Mouse (Mus musculus): ENCODE measurements around the gene Hoxa3. TPM values are rescaled to one million over a fixed set of nuclear protein-coding genes. Genes with fewer than 3 reads are reported as not detected.

Hoxa3 gene
- polyA plus RNA-seq, 1 experiment from 2014 or later, result 0.24 TPM

DNA sequence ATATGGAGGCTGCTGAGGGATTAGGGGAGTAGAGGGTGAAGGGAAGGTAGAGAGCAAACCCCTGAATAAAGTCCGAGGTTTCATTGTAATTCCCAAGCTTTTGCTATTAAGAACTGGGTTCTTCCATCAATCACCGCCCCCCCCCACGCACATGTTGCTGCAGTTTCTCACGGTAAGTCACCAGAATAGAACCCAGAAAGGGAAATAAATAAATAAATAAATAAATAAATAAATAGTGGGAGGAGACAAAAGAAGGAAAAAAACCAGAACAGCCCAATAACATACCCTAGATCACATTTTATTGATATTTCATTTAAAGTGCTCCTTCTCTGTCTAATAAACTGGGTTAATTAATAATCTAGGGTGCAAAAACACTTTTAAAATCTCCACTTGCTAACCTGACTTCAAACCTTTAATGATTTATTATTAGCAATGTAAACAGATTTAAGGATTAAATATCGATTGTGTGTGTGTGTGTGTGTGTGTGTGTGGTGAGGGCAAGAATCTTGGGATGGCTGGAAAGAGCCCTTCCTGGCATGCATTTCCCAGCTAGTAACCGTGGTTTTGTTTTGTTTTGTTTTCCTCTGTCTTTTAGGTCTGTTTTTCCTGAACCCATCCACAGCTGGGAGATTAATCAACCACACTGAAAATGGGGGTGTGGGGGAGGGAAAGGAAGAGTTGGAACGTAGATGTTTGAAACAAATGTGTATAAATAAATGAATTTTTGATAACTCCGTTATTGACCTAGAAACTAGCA lies 51.6 kb downstream of the Hoxa3 start:
- peaks cover 98% of the 10 kb centered on the region for H3K27me3 ChIP-seq
- 15% methylated on average over 8 of the region's 8 CpGs for WGBS (ENCODE audit: insufficient replicate concordance)
- no peak overlapping the region; the same call in 1 of the 2 replicates for H3K4me2 ChIP-seq
- DNase-seq (no peak), ATAC-seq (ENCODE audit: low read depth) (no peak)
- H3K4me3 ChIP-seq (replicated peaks), result no peak overlapping the region
- H3K36me3 ChIP-seq, result no peaks in the 10 kb centered on the region
- H3K4me1 ChIP-seq (replicated peaks), result peaks cover 5% of the 10 kb centered on the region; the same call in 1 of the 2 replicates
- H3K27ac ChIP-seq, result no peak overlapping the region
- no peak overlapping the region for H3K9ac ChIP-seq
- no peaks in the 10 kb centered on the region for H3K9me3 ChIP-seq (replicated peaks)

DNA sequence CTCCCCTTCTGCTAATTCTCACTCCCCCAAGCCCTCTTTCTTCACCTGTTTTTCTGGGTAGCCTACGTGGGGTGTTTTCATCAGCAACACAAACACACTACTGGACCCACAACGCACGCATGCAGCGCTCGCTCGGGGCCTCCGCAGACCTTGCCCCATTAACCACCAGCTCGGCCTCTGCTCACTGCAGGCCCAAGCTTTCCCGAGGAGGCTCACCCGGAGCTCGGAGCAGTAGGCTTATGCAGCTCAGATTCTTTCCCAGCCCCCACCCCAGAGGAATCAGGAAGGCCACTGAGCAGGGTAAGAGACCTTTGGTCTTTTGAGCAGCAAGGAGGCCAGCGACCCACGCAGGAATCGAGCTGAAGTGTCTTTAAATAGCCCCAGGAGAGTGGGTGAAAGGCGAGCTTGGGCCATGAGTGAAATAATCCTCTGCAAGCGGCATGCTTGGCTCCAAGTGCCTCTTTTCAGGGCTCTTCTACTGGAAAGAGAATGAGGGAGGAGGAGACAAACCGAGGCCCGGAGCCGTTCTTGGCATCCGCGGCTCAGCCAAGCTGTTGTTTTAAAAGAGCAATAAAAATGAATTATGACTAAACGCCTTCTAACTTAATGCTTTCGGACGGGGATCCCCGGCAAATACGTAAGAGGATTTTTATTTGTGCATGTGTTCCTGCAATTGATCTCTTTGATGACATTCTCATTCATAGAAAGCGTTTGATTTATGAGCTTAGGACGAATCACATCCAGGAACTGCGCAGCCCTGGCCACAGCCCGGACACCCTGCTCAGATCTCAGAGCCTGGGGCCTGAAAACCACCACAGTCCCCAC lies 52.4 kb downstream of the Hoxa3 start:
- 11% methylated on average over 30 of the region's 30 CpGs for WGBS (ENCODE audit: insufficient replicate concordance)
- H3K4me3 ChIP-seq (replicated peaks), result 0 out of 2 replicates have a peak overlapping the region, but pooled peaks have one; percentile 14
- peak overlapping the region; percentile 62 for H3K27ac ChIP-seq

DNA sequence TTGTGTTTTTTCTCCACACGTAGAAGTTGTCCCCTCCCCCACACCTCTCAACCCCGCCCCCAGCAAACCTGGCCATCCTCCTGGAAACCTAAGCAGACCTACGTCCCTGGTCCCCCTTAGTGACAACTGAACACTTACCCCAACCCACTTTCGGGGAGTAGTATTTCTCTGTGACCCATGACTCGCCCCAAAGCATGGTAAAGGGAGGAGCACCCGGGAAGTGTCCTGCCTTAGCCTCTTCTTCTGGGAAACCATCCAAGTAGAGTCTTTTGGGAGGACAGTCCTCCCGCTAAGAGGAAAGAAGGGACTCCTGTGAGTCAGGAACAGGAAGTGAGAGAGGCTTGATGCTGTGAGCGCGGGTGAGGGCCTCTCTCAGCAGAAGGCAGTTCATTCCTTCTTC lies 53.2 kb downstream of the Hoxa3 start:
- peaks cover 98% of the 10 kb centered on the region for H3K27me3 ChIP-seq
- H3K4me3 ChIP-seq (replicated peaks), result peak overlapping the region; percentile 14; the same call in 1 of the 2 replicates
- H3K9ac ChIP-seq, result no peak overlapping the region
- no peaks in the 10 kb centered on the region for H3K9me3 ChIP-seq (replicated peaks)
- H3K27ac ChIP-seq, result no peak overlapping the region
- ATAC-seq (ENCODE audit: low read depth) (no peak), DNase-seq (no peak)
- H3K4me2 ChIP-seq, result peak overlapping the region; percentile 74
- 7% methylated on average over 7 of the region's 9 CpGs for WGBS (ENCODE audit: insufficient replicate concordance)
- no peaks in the 10 kb centered on the region for H3K36me3 ChIP-seq
- peaks cover 5% of the 10 kb centered on the region; the same call in 1 of the 2 replicates for H3K4me1 ChIP-seq (replicated peaks)

More for the DNA sequence above, 52.4 kb downstream of the Hoxa3 start:
- Histone ChIP-seq H3K4me1 (replicated peaks) (peaks cover 5% of the 10 kb centered on the region; the same call in 1 of the 2 replicates), H3K36me3 (no peaks in the 10 kb centered on the region), H3K9ac (peak overlapping the region; percentile 29; the same call in 1 of the 2 replicates), H3K27me3 (peaks cover 98% of the 10 kb centered on the region), H3K4me2 (peak overlapping the region; percentile 74), H3K9me3 (replicated peaks) (no peaks in the 10 kb centered on the region)
- DNase-seq (no peak), ATAC-seq (ENCODE audit: low read depth) (no peak)

DNA sequence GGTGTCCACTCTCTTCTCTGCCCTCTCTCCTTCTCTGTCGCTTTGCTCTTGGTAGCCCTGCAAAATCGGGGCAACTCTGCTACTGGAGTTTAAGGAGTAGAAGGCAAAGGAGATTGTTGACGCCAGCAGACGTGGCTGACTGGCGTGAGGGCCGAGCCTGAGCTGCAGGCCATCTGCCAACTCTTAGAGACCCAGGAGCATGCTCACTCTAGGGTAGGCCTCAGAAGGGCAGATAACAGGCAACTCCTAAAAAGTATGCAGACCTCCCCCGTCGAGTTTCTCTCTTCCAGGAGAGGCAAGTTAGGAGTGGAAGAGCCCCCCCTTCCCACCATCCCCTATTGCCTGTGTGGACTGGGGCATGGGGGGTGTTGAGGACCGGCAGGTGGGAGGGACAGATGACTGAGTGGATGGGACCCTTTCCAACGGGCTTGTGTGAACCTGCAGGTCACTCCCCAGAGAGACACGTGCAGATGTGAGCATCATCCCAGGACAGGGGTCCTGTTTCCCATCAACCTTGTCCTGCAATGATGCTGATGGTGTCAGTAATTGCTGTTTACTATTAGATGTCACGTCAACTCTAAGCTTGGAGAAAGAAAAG lies 53.9 kb downstream of the Hoxa3 start:
- no peak for ATAC-seq (ENCODE audit: low read depth)
- Histone ChIP-seq H3K4me3 (replicated peaks) (peak overlapping the region; percentile 61), H3K27ac (peak overlapping the region; percentile 41), H3K4me1 (replicated peaks) (peaks cover 5% of the 10 kb centered on the region; the same call in 1 of the 2 replicates), H3K27me3 (peaks cover 98% of the 10 kb centered on the region), H3K9me3 (replicated peaks) (no peaks in the 10 kb centered on the region), H3K9ac (peak overlapping the region; percentile 33; the same call in 1 of the 2 replicates), H3K4me2 (peak overlapping the region; percentile 74), H3K36me3 (no peaks in the 10 kb centered on the region)
- DNase-seq, result no peak
- 15% methylated on average over 12 of the region's 12 CpGs for WGBS (ENCODE audit: insufficient replicate concordance)

DNA sequence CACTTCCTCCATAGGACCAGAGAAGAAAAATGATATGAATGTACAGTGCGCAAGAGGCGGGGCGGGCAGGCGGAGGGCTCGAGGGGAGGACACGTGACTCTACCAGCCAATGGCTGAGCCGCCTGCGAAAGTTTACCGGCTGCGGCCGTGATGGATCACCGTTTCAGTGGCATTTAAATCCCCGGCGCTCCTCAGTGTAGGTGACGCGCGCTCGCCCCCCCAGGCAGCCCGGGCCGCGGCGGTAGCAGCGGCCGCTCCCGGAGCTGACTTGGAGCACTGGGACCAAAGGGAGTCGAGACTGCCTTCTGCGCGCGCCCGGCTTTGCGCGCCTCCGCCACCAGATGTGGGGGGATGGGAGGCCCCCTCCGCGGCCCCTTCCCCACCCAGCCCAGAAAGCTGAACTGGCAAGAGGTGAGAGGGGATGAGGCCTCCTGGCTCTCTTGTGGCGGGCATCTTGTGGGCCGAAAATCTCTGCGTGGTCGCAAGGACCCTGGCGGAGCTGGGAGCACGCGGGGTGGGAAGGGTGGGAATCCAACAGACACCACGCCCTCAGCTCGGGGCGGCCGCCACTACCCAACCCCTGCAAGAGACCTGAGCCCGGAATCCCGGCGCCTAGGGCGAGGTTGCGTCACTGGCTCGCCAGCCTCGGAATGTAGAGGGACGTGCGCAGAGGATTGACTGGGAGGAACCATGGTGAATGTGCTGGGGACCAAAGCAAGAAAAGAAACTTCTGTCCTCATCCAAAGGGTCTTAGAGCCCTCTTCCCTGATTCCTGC lies 54.7 kb downstream of the Hoxa3 start, which contains the start of gene Hoxa1:
Gene Hoxa1 (minus strand): TSS at position 42 of the 776 bp plus-strand sequence.
- Histone ChIP-seq H3K4me3 (replicated peaks) (peak within 1 kb of the TSS; percentile 61), H3K4me1 (replicated peaks) (peaks cover 5% of the 10 kb centered on the region; the same call in 1 of the 2 replicates), H3K27me3 (peaks cover 98% of the 10 kb centered on the region), H3K9ac (peak within 1 kb of the TSS; percentile 33; the same call in 1 of the 2 replicates), H3K4me2 (peak within 1 kb of the TSS; percentile 74), H3K27ac (peak within 1 kb of the TSS; percentile 41), H3K9me3 (replicated peaks) (no peaks in the 10 kb centered on the region), H3K36me3 (no peaks in the 10 kb centered on the region)
- under 1% methylated on average over 55 of the region's 55 CpGs for WGBS (ENCODE audit: insufficient replicate concordance)
- DNase-seq, result peak; percentile 35
- peak; percentile 58 for ATAC-seq (ENCODE audit: low read depth)

DNA sequence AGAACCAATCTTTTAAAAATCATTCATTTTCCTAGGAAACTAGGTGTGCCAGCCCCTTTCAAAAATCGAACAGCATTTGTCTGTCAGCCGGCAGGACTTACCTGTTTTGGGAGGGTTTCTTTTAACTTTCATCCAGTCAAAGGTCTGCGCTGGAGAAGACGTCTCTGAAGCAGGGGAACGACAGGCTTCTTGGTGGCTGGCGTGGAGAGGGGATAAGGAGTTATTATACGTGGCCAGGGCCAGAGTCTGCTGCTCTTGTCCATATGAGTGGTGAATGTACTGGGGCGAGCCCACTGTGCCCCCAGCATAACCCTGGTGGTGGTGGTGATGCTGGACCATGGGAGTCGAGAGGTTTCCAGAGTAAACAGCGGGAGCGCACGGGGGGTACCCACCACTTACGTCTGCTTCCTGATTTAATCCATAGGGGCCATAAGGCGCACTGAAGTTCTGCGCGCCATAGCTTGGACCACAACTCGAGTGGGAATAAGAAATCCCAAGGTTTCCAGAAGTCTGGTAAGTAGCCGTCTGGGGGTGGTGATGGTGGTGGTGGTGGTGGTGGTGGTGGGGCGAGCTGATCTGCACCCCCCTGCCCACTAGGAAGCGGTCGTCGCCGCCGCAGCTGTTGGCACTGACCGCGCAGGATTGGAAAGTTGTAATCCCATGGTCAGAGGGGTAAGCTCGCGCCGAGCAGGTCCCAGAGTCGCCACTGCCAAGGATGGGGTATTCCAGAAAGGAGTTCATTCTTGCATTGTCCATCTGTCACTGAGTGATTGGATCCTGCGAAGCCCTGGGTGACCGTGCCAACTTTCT lies 55.5 kb downstream of the Hoxa3 start:
- H3K4me2 ChIP-seq, result peak overlapping the region; percentile 74
- no peak overlapping the region for H3K27ac ChIP-seq
- DNase-seq (no peak), ATAC-seq (ENCODE audit: low read depth) (no peak)
- H3K4me3 ChIP-seq (replicated peaks), result peak overlapping the region; percentile 61
- peaks cover 98% of the 10 kb centered on the region for H3K27me3 ChIP-seq
- peaks cover 5% of the 10 kb centered on the region; the same call in 1 of the 2 replicates for H3K4me1 ChIP-seq (replicated peaks)
- H3K9ac ChIP-seq, result no peak overlapping the region
- H3K9me3 ChIP-seq (replicated peaks), result no peaks in the 10 kb centered on the region
- H3K36me3 ChIP-seq, result no peaks in the 10 kb centered on the region
- 2% methylated on average over 32 of the region's 32 CpGs for WGBS (ENCODE audit: insufficient replicate concordance)

DNA sequence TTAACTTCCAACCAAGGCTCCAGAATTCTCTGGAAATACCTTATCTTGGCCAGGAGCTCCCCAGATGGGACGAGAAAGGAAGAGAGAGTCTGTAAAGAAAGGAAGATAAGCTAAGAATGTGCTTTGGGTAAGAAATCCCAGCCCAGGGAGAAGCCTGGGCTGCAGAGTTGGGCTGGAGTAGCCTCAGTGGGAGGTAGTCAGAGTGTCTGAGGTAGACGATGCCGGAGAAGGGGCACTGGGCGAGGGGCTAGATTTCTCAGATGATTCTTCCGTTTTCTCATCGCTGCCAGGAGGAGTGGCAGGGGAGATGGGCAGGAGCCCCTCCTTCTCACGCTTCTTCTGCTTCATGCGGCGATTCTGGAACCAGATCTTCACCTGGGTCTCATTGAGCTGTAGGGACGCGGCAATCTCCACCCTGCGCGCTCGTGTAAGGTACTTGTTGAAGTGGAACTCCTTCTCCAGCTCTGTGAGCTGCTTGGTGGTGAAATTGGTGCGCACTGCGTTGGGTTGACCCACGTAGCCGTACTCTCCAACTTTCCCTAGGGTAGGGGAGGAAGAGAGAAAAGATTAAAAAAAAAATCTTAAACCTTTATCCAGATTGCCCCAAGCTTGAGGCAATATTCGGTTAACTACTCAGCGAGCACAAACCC lies 56.5 kb downstream of the Hoxa3 start:
- H3K9ac ChIP-seq, result no peak overlapping the region
- no peak for ATAC-seq (ENCODE audit: low read depth)
- no peak for DNase-seq
- H3K27me3 ChIP-seq, result peaks cover 98% of the 10 kb centered on the region
- no peaks in the 10 kb centered on the region for H3K9me3 ChIP-seq (replicated peaks)
- no peak overlapping the region for H3K4me3 ChIP-seq (replicated peaks)
- peak overlapping the region; percentile 74 for H3K4me2 ChIP-seq
- no peaks in the 10 kb centered on the region for H3K36me3 ChIP-seq
- 5% methylated on average over 20 of the region's 20 CpGs for WGBS (ENCODE audit: insufficient replicate concordance)
- no peak overlapping the region for H3K27ac ChIP-seq
- peaks cover 5% of the 10 kb centered on the region; the same call in 1 of the 2 replicates for H3K4me1 ChIP-seq (replicated peaks)

DNA sequence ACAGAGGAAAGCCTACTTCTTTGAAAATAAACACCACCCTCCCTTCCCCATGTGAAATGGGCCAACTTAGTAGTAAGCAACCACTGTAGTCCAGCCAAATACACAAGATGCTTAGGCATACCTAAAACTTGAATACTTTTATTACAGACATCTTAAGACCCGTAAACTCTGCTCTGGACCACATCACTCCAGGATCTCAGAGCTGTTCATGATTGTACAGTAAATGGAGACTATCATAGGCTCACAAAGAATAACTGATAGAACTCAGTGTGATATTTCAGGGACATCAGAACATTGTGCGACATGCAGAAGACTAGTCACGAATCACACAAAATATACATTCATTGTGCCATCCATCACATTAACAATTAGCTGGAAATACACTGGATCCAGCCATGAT lies 57.7 kb downstream of the Hoxa3 start:
- ATAC-seq (ENCODE audit: low read depth), result no peak
- peaks cover 99% of the 10 kb centered on the region for H3K27me3 ChIP-seq
- H3K27ac ChIP-seq, result no peak overlapping the region
- DNase-seq, result no peak
- 71% methylated on average over 3 of the region's 3 CpGs for WGBS (ENCODE audit: insufficient replicate concordance)
- no peak overlapping the region for H3K9ac ChIP-seq
- H3K4me1 ChIP-seq (replicated peaks), result peaks cover 5% of the 10 kb centered on the region; the same call in 1 of the 2 replicates
- no peak overlapping the region for H3K4me3 ChIP-seq (replicated peaks)
- no peaks in the 10 kb centered on the region for H3K9me3 ChIP-seq (replicated peaks)
- no peak overlapping the region for H3K4me2 ChIP-seq
- H3K36me3 ChIP-seq, result no peaks in the 10 kb centered on the region

DNA sequence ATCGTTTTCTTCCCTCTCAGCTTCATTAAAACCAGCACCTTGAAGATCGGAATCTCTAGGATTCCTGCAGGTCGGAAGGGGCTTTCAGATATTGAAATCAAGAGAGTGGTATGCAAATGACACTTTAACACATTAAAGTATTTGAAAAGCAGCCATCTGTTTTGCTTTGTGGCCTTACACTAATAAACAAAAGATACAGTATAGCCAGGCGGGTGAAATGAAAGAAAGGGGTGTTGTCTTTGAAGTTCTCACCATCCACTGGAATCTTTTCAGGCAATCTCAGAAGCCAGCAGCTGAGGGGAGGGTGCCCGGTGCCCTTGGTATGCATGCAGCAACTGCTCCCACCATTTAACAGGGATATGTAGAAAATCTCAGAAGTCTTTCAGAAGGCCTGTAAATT lies 59.1 kb downstream of the Hoxa3 start:
- Histone ChIP-seq H3K27ac (no peak overlapping the region), H3K9ac (no peak overlapping the region), H3K4me3 (replicated peaks) (no peak overlapping the region), H3K36me3 (no peaks in the 10 kb centered on the region), H3K9me3 (replicated peaks) (no peaks in the 10 kb centered on the region), H3K27me3 (peaks cover 98% of the 10 kb centered on the region), H3K4me2 (no peak overlapping the region), H3K4me1 (replicated peaks) (peaks cover 5% of the 10 kb centered on the region; the same call in 1 of the 2 replicates)
- ATAC-seq (ENCODE audit: low read depth) (no peak), DNase-seq (no peak)
- 34% methylated on average over 5 of the region's 5 CpGs for WGBS (ENCODE audit: insufficient replicate concordance)
